Mouse (Mus musculus) C2C12 (cell line): Measurements from ENCODE around the gene Gm28038.

ENCODE experiments used
- CTCF ChIP-seq: IDR thresholded peaks from one replicate; pipeline ENCODE4 v1.5.1; 2011; ENCODE audit not compliant: control insufficient read depth, insufficient read depth, insufficient read length
- MYOD1 ChIP-seq: IDR thresholded peaks from one replicate; pipeline ENCODE4 v1.6.1; 2011; ENCODE audit warnings: low read depth; ENCODE audit not compliant: control insufficient read depth, insufficient read length

DNA sequence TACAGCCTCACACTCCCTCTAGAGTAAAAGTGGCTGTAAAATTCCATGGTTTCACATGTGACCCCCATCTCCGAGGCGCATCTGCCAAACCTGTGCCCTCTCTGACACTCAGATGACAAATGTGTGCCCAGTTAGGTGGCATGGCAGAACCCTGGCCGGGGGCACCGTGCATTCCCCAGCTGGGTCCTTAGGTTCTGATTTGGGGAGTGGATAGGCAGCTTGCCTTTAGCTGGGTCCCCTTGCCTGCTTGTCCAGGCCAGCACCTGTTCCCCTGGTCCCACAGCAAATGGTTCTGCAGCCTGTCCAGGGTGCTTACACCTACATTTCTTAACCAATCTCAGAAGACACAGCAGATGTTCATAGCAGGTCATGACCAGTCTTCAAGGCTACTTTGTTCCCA is 37.5 kb upstream of the Gm28038 start:
- TF ChIP-seq MYOD1, result no peak
- TF ChIP-seq CTCF, result no peak
